Mouse (Mus musculus): ENCODE results near the gene Evi5l.
A peak's percentile ranks its signal among the peaks of the same experiment; 100 is the strongest.

Gene Evi5l

DNA sequence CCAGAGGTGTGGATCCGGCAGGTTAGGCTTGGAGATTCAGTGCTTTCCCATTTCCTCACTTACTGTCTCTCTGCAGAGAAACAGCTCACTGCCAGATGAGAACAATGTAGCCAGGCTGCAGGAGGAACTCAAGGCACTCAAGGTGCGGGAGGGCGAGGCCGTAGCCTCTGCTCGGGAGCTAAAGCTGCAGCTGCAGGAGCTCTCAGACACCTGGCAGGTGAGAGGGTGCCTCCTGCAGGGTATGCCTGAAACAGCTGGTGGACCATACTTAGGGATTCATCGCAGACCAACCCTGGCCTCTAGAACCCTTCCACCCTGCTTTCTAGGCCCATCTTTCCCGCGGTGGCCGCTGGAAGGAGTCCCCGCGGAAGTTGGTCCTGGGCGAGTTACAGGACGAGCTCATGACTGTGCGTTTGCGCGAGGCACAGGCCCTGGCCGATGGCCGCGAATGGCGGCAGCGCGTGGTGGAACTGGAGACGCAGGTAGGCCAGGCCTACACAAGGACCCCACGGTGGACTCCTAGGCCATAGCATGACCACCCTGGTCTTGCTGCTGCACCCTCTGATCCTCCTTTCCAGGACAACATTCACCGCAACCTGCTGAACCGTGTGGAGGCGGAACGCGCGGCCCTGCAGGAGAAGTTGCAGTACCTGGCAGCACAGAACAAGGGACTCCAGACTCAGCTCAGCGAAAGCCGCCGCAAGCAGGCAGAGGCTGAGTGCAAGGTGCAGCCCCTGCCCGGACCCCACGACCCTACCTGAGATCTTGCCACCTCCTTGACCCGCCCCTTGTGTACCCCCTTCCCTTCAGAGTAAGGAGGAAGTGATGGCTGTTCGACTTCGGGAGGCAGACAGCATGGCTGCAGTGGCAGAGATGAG lies 39.1 kb downstream of the Evi5l start:
- no peak for DNase-seq (ENCODE audit: extremely low read depth, low read depth)

DNA sequence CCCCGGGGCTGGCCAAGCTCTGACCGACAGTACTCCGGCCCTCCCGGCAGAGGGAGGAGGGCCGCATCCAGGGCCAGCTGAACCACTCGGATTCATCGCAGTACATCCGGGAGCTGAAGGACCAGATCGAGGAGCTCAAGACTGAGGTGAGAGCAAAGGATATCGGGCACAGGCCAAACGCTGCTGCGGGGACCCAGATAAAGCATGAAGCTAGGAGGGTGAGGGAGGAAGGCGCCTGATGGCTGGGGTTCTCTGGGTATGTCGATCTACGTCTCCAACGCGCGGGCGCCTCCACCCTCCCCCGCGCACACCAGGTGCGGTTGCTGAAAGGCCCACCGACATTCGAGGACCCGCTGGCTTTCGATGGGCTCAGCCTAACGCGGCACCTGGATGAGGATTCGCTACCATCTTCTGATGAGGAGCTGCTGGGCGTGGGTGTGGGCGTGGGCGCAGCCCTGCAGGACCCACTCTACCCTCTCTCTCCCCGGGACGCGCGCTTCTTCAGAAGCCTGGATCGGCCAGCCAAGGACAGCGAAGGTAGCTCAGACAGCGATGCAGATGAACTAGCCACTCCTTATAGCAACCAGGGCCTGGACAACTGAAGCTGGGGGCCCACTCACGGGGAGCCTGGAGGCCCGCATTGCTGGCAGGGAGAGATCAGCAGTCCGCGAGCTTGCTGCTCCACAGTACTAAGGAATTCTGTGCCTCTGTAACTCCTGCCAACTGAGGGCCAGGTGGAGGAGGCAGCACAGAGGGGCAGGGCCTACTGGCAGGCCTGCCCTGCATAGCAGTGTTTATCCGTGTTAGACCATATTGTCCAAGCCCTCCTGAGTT lies 40.0 kb downstream of the Evi5l start:
- no peak for DNase-seq (ENCODE audit: extremely low read depth, low read depth)

DNA sequence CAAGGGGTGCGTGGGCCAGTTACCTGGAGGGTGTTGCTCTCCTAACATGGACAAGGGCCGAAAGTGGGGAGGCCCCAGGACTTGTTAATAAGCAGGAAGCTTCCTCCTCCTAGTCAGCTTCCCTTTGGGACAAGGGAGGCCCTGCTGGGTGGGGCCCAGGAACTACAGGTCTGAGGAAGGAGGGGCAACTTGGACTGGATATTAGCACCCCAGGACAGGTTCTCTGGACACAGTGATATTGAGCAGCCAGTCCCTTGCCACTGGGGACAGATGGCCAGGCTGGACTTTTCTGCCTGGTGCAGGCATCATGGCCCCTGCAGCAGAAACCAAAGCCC lies 40.6 kb downstream of the Evi5l start:
- no peak for DNase-seq (ENCODE audit: extremely low read depth, low read depth)

DNA sequence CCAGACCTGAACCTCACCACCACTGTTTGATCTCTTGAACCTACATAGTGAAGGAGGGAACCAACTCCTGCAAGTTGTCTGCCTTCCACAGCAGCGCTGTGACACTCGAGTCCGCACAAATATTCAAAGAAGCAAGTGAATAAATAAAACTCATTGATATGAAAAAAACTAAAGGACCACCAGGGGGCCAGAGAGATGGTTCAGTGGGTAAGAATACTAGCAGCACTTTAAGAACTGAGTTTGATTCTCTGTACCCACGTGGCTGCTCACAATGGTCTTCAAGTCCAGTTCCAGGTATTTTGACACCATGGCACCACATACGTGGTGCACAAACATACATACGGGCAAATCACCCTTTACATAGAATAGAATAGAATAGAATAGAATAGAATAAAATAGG lies 44.7 kb downstream of the Evi5l start:
- no peak for DNase-seq (ENCODE audit: extremely low read depth, low read depth)

DNA sequence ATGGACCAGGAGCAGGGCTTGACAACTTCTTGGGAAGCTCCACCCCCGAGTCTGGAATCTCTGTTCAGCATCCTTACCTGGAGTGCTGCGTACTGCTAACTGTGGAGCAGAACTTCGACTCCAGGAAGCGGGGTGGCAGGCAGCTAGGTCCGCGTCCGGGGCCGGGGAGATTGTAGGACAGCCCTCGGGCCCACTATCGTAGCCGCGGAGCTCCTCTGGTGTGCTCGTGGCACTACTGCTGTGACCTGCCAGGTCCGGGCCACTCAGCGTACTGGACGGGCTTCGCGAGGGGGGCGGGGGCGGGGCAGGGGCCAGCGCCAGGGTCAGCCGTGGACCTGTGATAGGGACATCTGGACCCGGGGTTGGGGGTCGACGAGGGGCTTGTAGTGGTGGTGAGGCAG lies 46.4 kb downstream of the Evi5l start:
- DNase-seq (ENCODE audit: extremely low read depth, low read depth) = no peak

DNA sequence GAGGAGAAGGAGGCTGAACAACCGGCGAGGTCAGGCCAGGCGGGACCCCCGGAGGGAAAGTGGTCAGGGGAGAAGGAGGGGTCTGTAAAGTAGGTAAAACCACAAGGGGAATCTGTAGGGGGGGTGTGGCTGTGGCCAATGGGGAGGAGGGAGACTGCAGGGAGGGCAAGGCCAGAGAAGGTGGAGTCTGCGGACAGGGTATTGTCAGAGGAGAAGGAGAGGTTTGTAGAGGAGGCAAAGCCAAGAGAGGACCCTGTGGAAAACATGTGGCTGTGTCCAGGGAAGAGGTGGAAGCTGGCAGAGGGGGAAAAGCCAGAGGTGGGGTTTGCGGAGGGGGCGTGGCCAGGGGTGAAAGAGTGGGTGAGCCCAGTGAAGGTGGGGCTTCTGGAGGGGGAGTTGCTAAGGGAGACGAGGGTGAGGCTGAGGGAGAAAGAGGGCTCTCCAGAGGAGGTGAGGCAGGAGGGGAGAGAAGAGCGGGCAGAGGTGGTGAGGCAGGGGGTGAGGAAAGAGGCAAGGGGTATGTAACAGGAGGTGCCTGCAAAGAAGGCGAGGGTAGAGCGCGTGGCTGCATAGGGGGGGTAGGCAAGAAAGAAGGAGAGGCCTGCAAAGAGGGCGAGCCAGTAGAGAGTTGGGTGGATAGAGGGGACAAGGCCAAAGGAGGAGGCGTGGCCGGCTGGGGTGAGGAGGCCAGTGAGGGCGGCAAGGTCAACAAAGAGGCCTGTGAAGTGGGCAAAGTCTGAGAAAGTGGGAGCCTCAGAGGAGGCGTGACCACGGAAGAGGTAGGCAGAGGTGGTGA lies 47.0 kb downstream of the Evi5l start:
- DNase-seq (ENCODE audit: extremely low read depth, low read depth) = peak; percentile 59

DNA sequence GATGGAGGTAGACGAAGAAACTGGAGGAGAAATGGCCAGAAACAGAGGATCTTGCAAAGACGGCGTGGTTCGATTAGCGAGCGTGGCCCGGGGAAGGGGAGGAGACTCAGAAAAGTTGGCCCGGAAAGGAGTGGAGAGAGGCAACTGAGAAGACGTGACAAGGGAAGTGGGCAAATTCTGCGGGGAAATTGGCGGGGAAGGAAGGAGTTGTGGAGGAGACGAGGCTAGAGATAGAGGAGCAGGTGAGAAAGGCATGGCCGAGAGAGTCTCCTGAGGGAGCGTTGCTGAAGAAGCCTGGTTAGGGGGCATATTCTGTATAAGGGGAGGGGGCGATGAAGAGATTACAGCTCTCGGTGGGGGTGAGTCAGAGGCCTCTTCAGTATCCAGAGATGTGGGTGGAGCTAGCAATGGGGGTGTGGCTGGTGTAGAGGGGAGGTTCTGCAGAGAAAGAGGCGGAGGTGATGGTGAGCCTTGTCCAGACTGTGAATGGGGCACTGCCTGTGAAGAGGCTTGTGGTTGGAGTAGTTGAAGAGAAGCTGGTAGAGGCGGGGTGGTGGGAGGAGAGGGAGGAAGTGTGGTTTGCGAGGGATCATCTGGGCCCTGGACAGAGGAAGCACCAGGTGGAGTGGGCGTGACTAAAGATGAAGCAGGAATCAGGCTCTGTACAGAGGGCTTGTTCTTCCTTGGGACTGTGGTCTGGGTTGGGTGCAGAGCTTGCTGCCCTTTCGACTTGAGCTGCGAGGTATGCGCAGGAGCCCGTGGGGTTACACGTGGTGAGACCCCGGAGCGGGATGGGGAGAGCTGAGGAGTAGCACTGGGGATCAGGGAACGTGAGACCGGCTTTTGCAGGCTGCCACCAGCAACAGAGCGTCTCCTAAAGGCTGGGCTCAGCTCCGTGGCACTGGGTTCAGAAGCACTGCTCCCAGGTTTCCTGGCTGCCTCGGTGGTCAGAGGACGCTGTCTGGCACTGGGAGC lies 47.9 kb downstream of the Evi5l start:
- DNase-seq (ENCODE audit: extremely low read depth, low read depth) = peak; percentile 89

DNA sequence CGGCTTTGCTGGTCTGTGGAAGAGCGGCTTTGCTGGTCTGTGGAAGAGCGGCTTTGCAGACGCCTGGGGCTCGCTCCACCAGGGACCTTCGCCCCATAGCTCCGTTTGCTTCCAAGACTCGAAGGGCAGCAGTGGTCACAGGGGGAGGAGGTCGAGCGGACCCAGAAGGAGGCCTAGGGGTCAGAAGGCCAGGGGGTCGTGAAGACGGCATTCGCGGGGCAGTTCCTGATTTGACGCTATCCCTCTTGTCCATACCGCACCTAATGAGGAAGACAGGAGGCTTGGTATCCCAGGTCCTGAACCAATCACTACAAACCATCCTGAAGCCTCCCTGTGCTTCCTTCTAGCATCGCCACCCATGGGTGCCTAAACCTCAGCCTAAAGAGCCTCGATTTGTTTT lies 49.9 kb downstream of the Evi5l start:
- no peak for DNase-seq (ENCODE audit: extremely low read depth, low read depth)

DNA sequence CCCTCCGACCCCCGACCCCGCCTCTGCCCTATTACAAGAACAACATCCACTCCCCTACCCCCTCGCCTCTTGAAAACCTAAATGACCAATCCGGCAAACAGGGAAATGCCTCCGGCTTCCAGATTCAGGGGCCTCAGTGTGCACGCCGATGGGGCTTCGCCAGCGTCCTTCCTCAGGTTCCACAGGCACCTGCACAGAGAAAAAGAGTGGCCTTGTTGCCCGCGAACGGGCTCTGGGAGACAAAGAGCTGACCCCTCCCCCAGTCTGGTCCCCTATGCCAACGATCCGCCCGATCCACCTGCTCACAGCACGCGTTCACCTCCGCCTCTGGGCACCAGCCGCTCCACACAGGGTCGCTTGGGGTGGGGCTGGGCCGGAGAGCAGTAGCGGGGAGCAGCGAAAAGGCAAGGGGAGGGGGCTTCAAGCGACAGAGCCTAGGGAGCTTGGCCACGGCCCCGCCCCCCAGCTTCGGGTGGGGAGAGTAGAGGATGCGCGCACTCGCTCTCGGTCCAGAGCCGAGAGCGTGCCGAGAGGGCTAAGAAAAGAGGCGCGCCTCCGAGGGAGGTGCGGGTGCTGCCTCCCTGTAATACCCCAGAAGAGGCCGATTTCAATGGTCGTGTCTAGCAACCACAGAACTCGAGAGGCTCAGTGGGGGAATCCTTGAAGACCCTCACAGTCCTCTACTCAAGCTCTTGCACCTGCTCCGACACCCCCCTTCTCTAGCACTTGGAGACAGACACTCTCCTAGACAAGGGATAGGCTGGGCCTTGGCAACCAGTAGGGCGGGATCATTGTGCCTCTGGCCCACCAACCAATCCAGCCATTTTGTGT lies 50.6 kb downstream of the Evi5l start, which contains the start of gene Prr36:
Prr36 (minus strand) TSS at position 669 of the 831 bp plus-strand sequence.
- no peak for DNase-seq (ENCODE audit: extremely low read depth, low read depth)

DNA sequence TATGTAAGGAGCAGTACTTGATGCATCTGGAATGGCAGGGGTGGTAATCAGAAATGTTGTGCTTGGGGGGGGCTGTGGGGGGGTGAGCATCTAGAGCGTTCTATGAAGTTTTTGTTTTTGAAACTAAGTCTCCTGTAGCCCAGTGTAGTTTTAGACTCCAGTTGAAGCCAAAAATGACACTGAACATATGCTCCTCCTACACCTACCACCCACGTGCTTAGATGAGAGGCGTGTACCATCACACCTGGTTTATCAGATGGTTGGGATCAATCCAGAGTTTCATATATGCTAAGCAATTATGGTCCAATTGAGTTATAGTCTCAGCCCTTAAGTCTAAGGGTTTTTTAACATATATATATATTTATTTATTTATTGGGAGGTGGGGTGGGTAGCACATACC lies 53.2 kb downstream of the Evi5l start:
- no peak for DNase-seq (ENCODE audit: extremely low read depth, low read depth)

DNA sequence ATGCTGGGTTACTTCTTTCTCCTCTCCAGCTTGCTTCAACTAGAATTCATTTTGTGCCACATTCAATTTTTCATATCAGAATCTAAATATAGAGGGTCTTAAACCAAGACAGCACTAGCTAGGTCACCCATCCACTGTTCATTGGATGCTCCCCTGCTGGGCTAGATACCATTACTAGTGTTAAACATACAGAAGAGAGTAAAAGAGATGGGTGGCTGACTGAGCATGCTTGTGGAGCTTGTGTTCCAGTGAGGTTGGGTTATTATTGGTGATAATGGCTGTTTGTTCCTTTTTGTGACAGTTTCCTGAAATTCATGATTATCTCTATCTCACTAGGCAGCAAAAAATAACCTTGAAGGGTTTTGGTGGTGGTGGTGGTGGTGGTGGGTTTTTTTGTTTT lies 55.7 kb downstream of the Evi5l start:
- no peak for DNase-seq (ENCODE audit: extremely low read depth, low read depth)

DNA sequence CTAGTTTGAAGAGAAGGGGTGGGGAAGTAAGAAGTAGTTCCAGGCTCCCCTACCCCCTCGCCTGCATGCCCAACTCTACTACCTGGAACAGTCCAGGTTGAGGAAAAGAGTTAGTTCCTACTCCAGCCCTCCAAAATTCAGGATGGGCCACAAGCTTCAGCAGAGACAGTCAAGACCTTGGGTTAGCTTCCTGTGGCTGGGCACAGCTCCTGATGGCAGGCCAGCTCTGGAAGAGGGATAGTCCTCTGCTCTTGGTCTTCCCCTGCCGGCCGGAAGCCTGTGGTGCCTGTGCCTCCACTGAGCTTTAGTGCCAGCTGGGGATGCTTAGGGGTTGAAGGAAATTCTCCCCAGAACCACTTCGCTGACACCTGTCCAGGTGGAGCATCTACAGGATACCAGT lies 60.0 kb downstream of the Evi5l start:
- no peak for DNase-seq (ENCODE audit: extremely low read depth, low read depth)

DNA sequence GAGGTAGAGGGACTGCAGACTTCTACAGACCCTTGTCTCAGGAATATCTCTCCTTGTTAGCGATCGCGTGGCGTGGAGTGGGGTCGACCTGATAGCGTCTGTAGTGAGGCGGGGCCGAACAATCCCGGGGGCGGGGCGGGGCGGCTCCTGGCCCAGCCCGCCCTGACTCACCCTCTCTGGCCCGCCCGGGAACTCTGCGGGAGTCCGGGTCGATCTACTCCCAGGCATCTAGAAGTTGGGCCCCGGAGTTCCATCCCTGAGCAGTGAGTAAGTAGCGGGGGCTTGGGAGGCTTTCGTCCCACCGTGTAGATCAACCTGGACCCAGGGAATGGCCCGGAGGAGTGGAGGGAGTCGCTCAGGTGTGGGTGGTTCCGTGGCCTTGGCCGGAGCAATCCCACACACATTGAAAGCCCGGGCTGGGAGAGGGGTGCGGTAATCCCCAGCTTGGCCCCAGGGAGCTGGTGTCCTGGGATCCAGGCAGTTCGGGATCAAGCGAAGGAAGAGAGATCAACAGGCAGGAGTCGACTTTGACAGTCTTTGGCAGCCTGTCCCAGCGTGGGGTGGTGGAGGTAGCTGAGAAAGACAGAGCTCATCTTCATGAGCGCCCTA lies 60.5 kb downstream of the Evi5l start, which contains the start of gene Lrrc8e:
Lrrc8e (plus strand) TSS at position 89 of the 609 bp plus-strand sequence.
- DNase-seq (ENCODE audit: extremely low read depth, low read depth) = no peak

DNA sequence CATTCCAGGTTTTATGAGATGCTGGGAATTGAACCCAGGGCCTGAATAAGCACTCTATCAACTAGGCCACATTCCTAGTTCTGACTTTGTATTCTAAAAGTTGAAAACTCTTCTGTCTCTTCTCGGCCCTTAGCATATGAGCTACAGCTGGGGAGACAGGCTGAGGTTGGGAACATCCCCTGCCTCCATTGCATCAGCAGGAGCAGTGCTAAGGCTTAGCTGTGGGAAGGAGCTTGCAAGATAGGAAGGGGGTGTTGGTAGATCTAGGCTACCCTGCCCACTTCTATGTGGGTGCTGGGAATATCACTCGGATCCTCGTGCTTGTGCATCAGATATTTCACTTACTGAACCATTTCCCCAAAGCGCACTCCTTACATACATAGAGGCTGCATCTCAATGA lies 61.6 kb downstream of the Evi5l start:
- DNase-seq (ENCODE audit: extremely low read depth, low read depth) = no peak

DNA sequence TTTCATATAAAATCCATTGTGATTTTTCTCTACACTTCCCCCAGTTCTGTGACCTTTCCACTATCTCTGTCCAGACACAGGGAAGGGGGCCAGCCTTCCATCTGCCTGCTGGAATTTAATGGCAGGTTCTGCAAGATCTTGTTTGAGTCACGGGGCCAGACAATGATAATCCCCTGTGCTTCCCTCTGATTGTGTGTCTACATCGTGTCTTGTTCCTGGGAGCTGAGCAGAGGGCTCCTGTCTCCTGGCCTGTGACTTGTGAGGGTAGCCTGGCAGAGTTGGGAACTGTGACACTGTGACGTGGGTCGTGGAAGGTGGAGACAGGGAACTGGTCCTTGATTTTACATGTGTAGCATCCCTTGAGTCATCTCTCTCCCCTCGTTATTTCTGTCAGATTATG lies 63.4 kb downstream of the Evi5l start:
- DNase-seq (ENCODE audit: extremely low read depth, low read depth) = no peak

DNA sequence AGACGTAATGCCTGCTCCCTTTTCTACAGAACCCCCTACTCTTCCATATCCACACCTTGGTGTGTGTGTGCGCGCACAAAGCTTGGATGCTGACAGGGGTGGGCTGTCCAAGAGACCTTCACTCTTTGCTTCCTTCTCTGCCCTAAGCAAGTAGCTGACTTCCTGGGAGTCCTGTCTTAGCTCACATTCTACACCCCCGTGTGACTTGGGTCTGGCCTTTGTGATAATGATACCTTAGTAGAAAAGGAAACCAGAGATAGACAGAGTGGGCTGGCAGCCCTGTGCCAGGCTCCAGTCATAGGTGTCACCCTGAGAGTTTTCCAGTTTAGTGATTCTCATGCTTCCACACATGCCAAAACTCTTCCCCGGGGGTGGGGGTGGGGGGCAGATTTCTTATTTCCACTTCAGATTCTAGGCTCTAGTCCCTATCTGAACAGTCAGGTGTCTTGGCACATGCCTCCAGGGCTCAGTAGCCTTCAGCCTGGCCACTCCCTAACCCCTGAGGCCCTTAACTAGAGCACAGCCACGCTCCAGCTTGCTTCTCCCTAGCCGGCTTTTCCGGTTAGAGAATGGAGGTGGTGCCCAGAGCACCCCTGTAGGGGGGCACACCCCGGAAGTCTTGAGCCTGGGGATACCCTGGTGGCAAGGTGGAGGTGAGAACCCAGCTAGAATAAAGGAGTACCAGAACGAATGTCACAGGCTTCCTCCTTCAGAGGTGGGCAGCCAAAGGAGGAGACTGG lies 64.4 kb downstream of the Evi5l start:
- DNase-seq (ENCODE audit: extremely low read depth, low read depth) = no peak

DNA sequence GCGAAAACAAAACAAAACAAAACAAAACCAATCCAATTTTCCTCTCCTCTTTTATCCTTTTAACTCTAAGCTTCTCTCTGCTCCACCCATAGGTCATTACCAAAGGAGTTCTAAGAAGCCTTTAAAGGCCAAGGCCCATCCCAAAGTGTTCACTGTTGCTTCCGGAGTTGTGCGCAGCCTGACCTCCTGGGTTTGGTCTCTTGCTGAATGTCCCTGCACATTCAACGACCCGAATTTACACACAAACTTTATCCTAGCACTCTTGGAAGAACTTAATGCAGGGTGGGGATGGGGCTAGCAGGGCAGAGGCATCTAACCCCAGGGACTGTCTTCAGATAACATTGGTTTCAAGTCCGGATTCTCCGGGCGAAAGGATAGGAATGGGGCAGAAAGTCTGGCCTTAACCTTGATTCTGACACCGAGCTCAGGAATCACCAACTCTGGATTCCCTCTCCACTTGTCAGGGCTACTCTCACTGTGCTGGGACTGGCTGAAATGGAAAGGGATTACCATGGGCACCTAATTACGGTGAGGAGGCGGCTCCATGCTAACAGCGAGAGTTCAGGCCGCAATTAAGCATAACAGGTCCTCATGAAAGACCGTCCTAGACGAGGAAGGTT lies 71.6 kb downstream of the Evi5l start:
- DNase-seq (ENCODE audit: extremely low read depth, low read depth) = no peak
